Mouse (Mus musculus) small intestine, adult 2 months (tissue): ENCODE data around the gene Zbtb8os.

ENCODE experiments used
- CTCF ChIP-seq: fragments of 200-500 bp; IDR thresholded peaks from 2 replicates; pipeline ENCODE4 v1.5.1; 2012; ENCODE audit warnings: low read depth, mild to moderate bottlenecking, control low read depth, inconsistent platforms, low read length, moderate library complexity, mixed read lengths; ENCODE audit not compliant: insufficient replicate concordance, insufficient read length; ENCODE audit errors: extremely low read depth
- POLR2A ChIP-seq: fragments of 200-500 bp; IDR thresholded peaks from 2 replicates; pipeline ENCODE4 v1.6.1; 2012; ENCODE audit warnings: low read depth, mild to moderate bottlenecking, control low read depth, inconsistent platforms, low read length, moderate library complexity

DNA sequence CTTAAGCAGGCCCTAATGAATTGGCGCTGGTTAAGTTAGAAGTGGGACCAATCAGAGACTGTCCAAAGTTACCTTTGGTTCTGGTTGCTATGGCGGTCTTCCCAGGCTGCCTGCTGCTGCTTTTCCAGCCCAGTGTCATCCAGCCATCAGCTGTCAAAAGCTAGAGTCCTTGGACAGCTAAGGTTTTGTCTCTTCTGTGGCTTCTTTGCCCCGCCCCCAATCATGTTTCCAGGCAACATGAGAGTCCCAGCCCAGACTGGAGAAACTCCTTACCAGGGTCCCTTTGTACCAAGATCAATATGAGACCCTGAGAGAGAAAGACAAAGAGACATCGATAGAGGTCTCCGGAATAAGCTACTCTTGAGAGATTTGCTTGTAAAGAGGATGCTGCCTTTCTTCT is 52.9 kb downstream of the Zbtb8os start:
- TF ChIP-seq CTCF (no peak), POLR2A (no peak)
